Mouse (Mus musculus): ENCODE measurements around the gene Cryzl2.

The Cryzl2 gene

DNA sequence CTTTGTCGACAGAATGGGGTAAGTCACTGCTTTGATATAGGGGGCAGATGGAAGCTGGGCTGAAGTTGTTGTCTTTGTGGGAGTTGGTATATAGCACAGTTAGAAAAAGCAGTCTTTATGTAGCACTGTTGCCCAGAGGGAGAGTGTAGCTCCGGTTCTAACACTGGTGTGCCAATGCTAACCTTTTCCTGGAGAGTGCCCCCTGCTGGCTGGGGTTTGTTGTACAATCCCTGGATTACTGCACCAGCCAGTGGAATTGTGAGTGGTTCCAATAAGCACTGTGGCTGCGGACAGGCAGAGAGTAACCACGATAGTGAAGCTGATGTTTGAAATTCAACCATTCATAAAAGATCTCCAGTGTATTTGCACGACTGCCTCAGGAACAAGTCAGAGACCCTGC is 79.3 kb downstream of the Cryzl2 start:
- TF ChIP-seq NANOG (IDR thresholded peaks at IDR 0.05; ENCODE audit: borderline replicate concordance, low read length), result no peak
- peak; percentile 30 for TF ChIP-seq CTCF (conservative IDR thresholded peaks at IDR 0.05; ENCODE audit: low read length)
- TF ChIP-seq POU5F1 (IDR thresholded peaks at IDR 0.05; ENCODE audit: borderline replicate concordance, low read length), result no peak
- H3K4me1 ChIP-seq (replicated peaks; ENCODE audit: low read depth, low read length), result no peaks in the 10 kb centered on the region
- no peaks in the 10 kb centered on the region for H3K36me3 ChIP-seq (ENCODE audit: insufficient read depth, low read length)
- no peaks in the 10 kb centered on the region for H3K27me3 ChIP-seq (ENCODE audit: insufficient read depth, low read length)
- no peaks in the 10 kb centered on the region for H3K9me3 ChIP-seq (ENCODE audit: low read length)
- no peak overlapping the region for H3K4me3 ChIP-seq (replicated peaks; ENCODE audit: low read length)
